Mouse (Mus musculus): ENCODE measurements at regions not wholly inside any gene's neighbourhood (a gene's known extent, or its start where the extent isn't known, plus 50 kb on each side); places are given as distances from the start of the nearest gene placed in this dataset.

GRCm38 (mm10) chr10:100834794-100835193, 244.5 kb downstream of the 1700017N19Rik start:
- H3K36me3 ChIP-seq (replicated peaks in 1 of 2; ENCODE audit: control insufficient read depth in 1 of 2, insufficient read depth in 1 of 2, low read length in 1 of 2) = no peaks in the 10 kb centered on the region
- H3K79me2 ChIP-seq (replicated peaks; ENCODE audit: control insufficient read depth, extremely low read depth, insufficient read depth, poor library complexity, severe bottlenecking) = no peaks in the 10 kb centered on the region
- no peaks in the 10 kb centered on the region for H3K4me1 ChIP-seq (ENCODE audit: control insufficient read depth in 1 of 2, insufficient read depth in 2 of 2)
- dilution Hi-C loops (cut with MboI; ENCODE audit: extremely low pct_ligation_motif_present, extremely low pct_unique_long_range_greater_than_20kb, low sequenced_read_pairs) = no loop called here
- H3K4me3 ChIP-seq (replicated peaks in 1 of 3; ENCODE audit: low read depth in 2 of 3, low read length in 2 of 3, poor library complexity in 1 of 3) = no peak overlapping the region
- H3K9me3 ChIP-seq (replicated peaks; ENCODE audit: low read length) = peaks cover 21% of the 10 kb centered on the region
- no peak overlapping the region for H3K9ac ChIP-seq (ENCODE audit: insufficient read depth, low read depth)
- H3K27ac ChIP-seq (ENCODE audit: insufficient read depth, low read depth) = no peak overlapping the region
- H3K4me2 ChIP-seq (ENCODE audit: insufficient read depth, low read depth, poor library complexity, severe bottlenecking) = no peak overlapping the region
- in situ Hi-C loops (cut with MboI; ENCODE audit: low pct_ligation_motif_present, low pct_unique_long_range_greater_than_20kb, low sequenced_read_pairs) = no loop called here
- no peaks in the 10 kb centered on the region for H3K27me3 ChIP-seq (replicated peaks)
- TF ChIP-seq ETS1 (conservative IDR thresholded peaks at IDR 0.05; ENCODE audit: low read depth, low read length) (no peak), SMC3 (IDR thresholded peaks at IDR 0.05; ENCODE audit: low read depth, low read length) (no peak), USF2 (conservative IDR thresholded peaks at IDR 0.05; ENCODE audit: low read depth, low read length) (no peak), POLR2AphosphoS2 (IDR thresholded peaks at IDR 0.05; ENCODE audit: low read depth, low read length) (no peak), MYC (IDR thresholded peaks at IDR 0.05; ENCODE audit: low read depth, low read length) (no peak), E2F4 (IDR thresholded peaks at IDR 0.05; ENCODE audit: insufficient replicate concordance, low read depth, low read length) (no peak), HCFC1 (IDR thresholded peaks at IDR 0.05; ENCODE audit: low read depth, low read length) (no peak), ZNF384 (IDR thresholded peaks at IDR 0.05; ENCODE audit: low read depth, low read length) (no peak), MAFK (IDR thresholded peaks at IDR 0.05; ENCODE audit: insufficient replicate concordance, low read length) (no peak), KAT2A (IDR thresholded peaks at IDR 0.05; ENCODE audit: insufficient replicate concordance, low read length) (no peak), POLR2A (IDR thresholded peaks at IDR 0.05; ENCODE audit: low read depth, low read length) (no peak), TBP (conservative IDR thresholded peaks at IDR 0.05; ENCODE audit: low read depth, low read length) (no peak), RAD21 (IDR thresholded peaks at IDR 0.05; ENCODE audit: low read depth, low read length) (no peak), JUND (conservative IDR thresholded peaks at IDR 0.05; ENCODE audit: low read depth, low read length) (no peak), MAZ (IDR thresholded peaks at IDR 0.05; ENCODE audit: low read depth, low read length) (no peak), ZC3H11A (IDR thresholded peaks at IDR 0.05; ENCODE audit: low read depth, low read length) (no peak), CTCF (conservative IDR thresholded peaks at IDR 0.05 in 1 of 2, IDR thresholded peaks at IDR 0.05 in 1 of 2; ENCODE audit: low read depth in 2 of 2, low read length in 2 of 2) (no peak)
- no peak for DNase-seq (ENCODE audit: extremely low read depth)

DNA sequence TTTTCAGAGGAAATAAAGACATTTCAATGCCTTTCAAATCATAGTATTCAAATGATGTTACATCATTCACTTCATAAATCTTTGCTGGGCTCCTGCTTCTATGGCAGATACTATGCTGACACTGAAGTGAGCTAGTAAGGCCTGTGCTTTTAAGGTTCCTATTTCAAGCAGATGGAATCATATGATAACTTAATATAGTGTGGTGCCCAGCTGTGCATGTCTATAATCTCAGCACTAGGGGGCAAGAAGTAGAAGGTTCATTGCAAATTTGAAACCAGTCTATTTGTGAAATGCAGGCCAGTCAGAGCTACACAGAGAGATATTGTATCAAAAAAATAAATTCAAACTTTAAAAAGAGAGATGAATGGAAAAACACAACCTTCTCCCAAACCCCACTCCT, 262.9 kb downstream of the 1700017N19Rik start:
- Histone ChIP-seq H3K79me2 (replicated peaks; ENCODE audit: control insufficient read depth, extremely low read depth, insufficient read depth, poor library complexity, severe bottlenecking) (no peaks in the 10 kb centered on the region), H3K36me3 (replicated peaks in 1 of 2; ENCODE audit: control insufficient read depth in 1 of 2, insufficient read depth in 1 of 2, low read length in 1 of 2) (no peaks in the 10 kb centered on the region), H3K27ac (ENCODE audit: insufficient read depth, low read depth) (no peak overlapping the region), H3K4me1 (ENCODE audit: control insufficient read depth in 1 of 2, insufficient read depth in 2 of 2) (no peaks in the 10 kb centered on the region), H3K9me3 (replicated peaks; ENCODE audit: low read length) (peaks cover 25% of the 10 kb centered on the region), H3K27me3 (replicated peaks) (no peaks in the 10 kb centered on the region), H3K4me2 (ENCODE audit: insufficient read depth, low read depth, poor library complexity, severe bottlenecking) (no peak overlapping the region), H3K9ac (ENCODE audit: insufficient read depth, low read depth) (no peak overlapping the region), H3K4me3 (replicated peaks in 1 of 3; ENCODE audit: low read depth in 2 of 3, low read length in 2 of 3, poor library complexity in 1 of 3) (no peak overlapping the region)
- dilution Hi-C loops (cut with MboI; ENCODE audit: extremely low pct_ligation_motif_present, extremely low pct_unique_long_range_greater_than_20kb, low sequenced_read_pairs) (no loop called here), in situ Hi-C loops (cut with MboI; ENCODE audit: low pct_ligation_motif_present, low pct_unique_long_range_greater_than_20kb, low sequenced_read_pairs) (no loop called here)
- DNase-seq (ENCODE audit: extremely low read depth) = no peak
- no peak for TF ChIP-seq GABPA (IDR thresholded peaks at IDR 0.05; ENCODE audit: insufficient replicate concordance, low read depth, low read length)
- no peak for TF ChIP-seq PAX5 (IDR thresholded peaks at IDR 0.05; ENCODE audit: low read length)
- no peak for TF ChIP-seq KAT2A (IDR thresholded peaks at IDR 0.05; ENCODE audit: insufficient replicate concordance, low read length)
- TF ChIP-seq USF1 (IDR thresholded peaks at IDR 0.05; ENCODE audit: low read depth, low read length) = no peak
- no peak for TF ChIP-seq UBTF (IDR thresholded peaks at IDR 0.05; ENCODE audit: low read depth, low read length)
- TF ChIP-seq NRF1 (IDR thresholded peaks at IDR 0.05; ENCODE audit: low read depth, low read length) = no peak
- TF ChIP-seq ZC3H11A (IDR thresholded peaks at IDR 0.05; ENCODE audit: low read depth, low read length) = no peak
- TF ChIP-seq ZMIZ1 (IDR thresholded peaks at IDR 0.05; ENCODE audit: low read depth, low read length) = no peak
- no peak for TF ChIP-seq RAD21 (IDR thresholded peaks at IDR 0.05; ENCODE audit: low read depth, low read length)
- no peak for TF ChIP-seq MAZ (IDR thresholded peaks at IDR 0.05; ENCODE audit: low read depth, low read length)
- no peak for TF ChIP-seq MXI1 (IDR thresholded peaks at IDR 0.05; ENCODE audit: low read depth, low read length)
- TF ChIP-seq ETS1 (conservative IDR thresholded peaks at IDR 0.05; ENCODE audit: low read depth, low read length) = no peak
- no peak for TF ChIP-seq TCF12 (IDR thresholded peaks at IDR 0.05; ENCODE audit: low read depth, low read length)
- no peak for TF ChIP-seq POLR2AphosphoS2 (IDR thresholded peaks at IDR 0.05; ENCODE audit: low read depth, low read length)
- no peak for TF ChIP-seq JUN (IDR thresholded peaks at IDR 0.05; ENCODE audit: insufficient read depth, low read depth, low read length)
- no peak for TF ChIP-seq ZNF384 (IDR thresholded peaks at IDR 0.05; ENCODE audit: low read depth, low read length)
- no peak for TF ChIP-seq MAX (IDR thresholded peaks at IDR 0.05; ENCODE audit: low read length)
- no peak for TF ChIP-seq TBP (conservative IDR thresholded peaks at IDR 0.05; ENCODE audit: low read depth, low read length)
- no peak for TF ChIP-seq SMC3 (IDR thresholded peaks at IDR 0.05; ENCODE audit: low read depth, low read length)
- TF ChIP-seq JUND (conservative IDR thresholded peaks at IDR 0.05; ENCODE audit: low read depth, low read length) = no peak

Data from CH12.LX (cell line).